Mouse (Mus musculus): Measurements from ENCODE around the gene Rab15.
"Not testable (repeated sequence)": the region's sequence is repeated elsewhere in the genome, so short reads cannot be mapped to it uniquely, and the experiment has no call there.

Gene Rab15

DNA sequence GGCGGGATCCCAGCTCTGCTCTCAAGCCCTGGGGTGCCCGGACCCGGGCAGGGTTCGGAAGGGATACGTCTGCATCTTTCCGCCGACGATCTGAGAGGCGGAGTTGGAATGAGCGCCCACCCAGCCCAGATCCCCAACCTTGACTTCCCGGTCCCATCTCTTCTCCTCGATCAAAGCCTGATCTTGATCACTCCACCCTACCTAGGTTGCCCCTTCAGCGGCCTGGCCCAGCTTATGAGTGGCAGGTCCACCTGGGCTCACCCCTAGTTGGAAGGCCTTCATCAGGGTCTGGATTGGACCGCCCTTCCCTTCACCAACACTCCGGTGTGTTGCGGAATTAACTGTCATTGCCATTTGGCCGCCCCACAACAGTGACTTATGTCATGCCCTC, at the start of gene Rab15:
Gene Rab15 (minus strand): TSS at position 258 of the 391 bp plus-strand sequence.
- peak; percentile 35 to 38 for DNase-seq (ENCODE audit: low spot score in 2 of 2)

DNA sequence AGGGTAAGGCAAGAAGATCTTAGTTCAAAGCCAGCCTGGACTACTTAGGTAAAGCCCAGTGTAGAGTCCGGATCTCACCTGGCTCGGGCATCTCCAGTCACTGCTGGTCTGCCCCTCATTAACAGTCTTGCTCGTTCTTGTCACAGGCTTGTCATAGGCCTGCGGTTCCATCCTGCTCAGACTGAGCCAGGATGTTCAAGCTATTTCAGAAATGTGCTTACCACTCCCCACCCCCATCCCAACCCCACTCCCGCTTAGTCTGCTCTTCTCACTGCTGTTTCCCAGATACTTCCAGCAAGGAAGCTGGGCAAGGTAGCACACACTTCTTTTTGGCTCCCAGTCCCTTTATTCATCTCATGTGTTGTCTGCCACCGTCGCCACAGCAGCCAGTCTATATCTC, 46.9 kb upstream of the Rab15 start:
- no peak for DNase-seq (ENCODE audit: low spot score in 2 of 2)

DNA sequence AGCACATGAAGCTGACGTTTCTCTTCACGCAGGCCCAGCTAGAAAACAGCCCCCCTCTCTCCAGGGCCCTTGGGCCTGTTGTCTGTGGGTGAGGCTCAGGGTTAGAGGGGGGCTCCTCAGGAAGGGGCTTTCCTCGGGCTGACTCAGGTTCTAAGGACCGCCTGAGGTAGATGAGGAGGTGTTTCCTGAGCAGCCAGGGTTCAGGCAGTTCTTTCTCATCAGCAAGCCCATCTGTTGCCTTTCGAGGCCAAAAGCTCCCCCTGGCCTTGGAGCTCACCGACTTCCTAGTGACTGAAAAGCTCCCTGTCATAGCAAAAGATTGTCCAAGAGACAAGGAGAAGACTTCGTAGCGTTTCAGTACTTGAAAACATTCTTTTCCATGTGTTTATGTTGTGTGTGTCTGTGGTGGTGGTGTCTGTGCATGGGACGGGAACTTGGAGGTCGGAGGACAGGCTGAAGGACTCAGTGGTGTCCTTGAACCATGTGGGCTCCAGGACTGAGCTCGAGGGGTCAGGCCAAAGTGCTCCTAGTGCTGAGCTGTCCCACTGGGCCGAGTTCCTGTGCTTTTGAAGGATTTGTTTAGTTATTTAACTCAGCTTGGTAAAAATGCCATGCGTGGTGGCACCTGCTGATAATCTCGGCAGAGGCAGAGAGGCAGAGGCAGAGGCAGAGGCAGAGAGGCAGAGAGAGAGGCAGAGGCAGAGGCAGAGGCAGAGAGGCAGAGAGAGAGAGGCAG, 45.9 kb upstream of the Rab15 start:
- DNase-seq (ENCODE audit: low spot score in 2 of 2), result no peak

GRCm38 (mm10) chr12:76867586-76868280, 45.0 kb upstream of the Rab15 start:
- DNase-seq (ENCODE audit: low spot score in 2 of 2), result peak; percentile 45 to 59

DNA sequence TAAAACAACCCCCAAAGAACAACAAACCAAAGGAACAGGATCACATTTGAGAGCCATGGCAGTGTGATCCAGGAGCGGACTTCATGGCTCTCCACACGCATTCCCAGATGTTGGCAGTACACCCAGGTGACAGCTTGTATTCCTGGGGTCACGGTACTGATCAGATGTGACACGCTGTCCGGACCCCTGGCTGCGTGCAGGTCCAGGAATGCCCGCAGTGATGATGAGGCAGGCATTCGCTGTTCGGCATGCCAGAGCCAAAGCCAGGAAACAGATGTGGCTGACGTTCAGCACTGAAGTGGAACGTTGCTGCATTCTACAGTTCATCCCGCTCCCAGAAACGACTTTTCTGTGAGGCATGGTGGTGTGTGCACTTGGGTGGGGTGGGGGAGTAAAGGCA, 42.6 kb upstream of the Rab15 start:
- DNase-seq (ENCODE audit: low spot score in 2 of 2), result no peak

DNA sequence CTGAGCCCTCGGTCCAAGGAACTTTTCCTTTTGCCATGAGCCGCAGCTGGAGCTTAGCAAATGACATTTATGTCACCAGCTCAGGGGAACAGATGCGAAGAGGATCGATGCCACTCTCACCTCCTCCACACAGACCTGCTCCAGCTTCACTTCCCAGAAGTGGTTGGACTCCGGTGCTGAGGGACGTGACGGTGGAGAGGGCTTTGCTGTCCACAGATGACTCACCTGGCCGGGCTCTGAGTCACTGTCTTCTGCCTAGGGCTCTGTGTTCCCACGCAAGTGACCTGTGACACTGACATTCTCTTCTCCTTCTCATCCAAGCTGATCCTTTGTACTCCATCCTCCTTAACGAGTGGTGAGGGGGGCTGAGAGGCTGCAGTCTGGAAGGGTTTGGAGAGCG, 40.9 kb upstream of the Rab15 start:
- DNase-seq (ENCODE audit: low spot score in 2 of 2), result peak; percentile 51 to 59

- DNase-seq (ENCODE audit: low spot score in 2 of 2), result not testable (repeated sequence)
These were observed 36.1 kb upstream of the Rab15 start for GRCm38 (mm10) chr12:76858788-76859187.

DNA sequence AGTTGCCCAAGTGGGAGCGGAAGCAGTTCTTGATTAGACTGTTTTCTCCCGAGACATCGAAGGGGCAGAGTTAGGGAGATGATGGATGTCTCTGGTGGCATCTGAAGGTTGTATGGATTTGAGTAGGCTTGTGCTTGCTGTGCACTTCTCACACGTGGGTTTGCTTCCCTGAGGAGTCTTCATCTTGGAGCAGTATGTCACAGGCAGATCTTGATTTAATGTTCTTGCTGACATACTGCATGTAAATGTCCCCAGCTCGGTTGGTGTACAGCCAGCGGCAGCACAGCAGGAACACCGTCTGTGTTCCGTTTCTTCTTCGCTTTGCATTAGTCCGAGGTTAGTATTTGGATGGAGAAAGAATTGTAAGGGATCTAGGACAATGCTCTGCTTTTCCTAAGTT, 34.4 kb upstream of the Rab15 start:
- no peak for DNase-seq (ENCODE audit: low spot score in 2 of 2)

GRCm38 (mm10) chr12:76853378-76854142, 30.9 kb upstream of the Rab15 start:
- no peak for DNase-seq (ENCODE audit: low spot score in 2 of 2)

- no peak for DNase-seq (ENCODE audit: low spot score in 2 of 2)
These were observed 29.7 kb upstream of the Rab15 start for GRCm38 (mm10) chr12:76852419-76852818.

- DNase-seq (ENCODE audit: low spot score in 2 of 2), result no peak
These were observed 21.8 kb upstream of the Rab15 start for GRCm38 (mm10) chr12:76844346-76845061.

GRCm38 (mm10) chr12:76840081-76840480, 17.4 kb upstream of the Rab15 start:
- no peak for DNase-seq (ENCODE audit: low spot score in 2 of 2)

DNA sequence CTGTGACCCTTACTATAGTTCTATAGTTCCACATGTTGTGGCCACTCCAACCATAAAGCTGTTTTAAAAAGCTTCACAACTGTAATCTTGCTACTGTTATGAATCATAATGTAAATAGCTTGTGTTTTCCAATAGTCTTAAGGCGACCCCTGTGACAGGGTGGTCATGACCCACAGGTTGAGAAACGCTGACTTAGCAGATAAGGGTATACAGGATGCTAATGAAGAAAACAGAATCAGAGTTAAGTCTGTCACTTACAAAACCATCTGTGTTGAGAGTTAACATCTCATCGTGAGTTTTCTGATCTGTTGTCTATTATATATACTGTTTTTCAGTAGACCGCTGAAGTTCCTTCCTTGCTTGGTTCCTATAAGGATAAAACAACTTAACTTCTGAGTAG, 16.6 kb upstream of the Rab15 start:
- DNase-seq (ENCODE audit: low spot score in 2 of 2), result no peak

- DNase-seq (ENCODE audit: low spot score in 2 of 2), result no peak
These were observed 15.3 kb upstream of the Rab15 start for GRCm38 (mm10) chr12:76837844-76838650.

- DNase-seq (ENCODE audit: low spot score in 2 of 2), result peak; percentile 98 to 99
These were observed 14.6 kb upstream of the Rab15 start for GRCm38 (mm10) chr12:76837101-76837843.

GRCm38 (mm10) chr12:76832704-76833103, 10.0 kb upstream of the Rab15 start:
- no peak for DNase-seq (ENCODE audit: low spot score in 2 of 2)

DNA sequence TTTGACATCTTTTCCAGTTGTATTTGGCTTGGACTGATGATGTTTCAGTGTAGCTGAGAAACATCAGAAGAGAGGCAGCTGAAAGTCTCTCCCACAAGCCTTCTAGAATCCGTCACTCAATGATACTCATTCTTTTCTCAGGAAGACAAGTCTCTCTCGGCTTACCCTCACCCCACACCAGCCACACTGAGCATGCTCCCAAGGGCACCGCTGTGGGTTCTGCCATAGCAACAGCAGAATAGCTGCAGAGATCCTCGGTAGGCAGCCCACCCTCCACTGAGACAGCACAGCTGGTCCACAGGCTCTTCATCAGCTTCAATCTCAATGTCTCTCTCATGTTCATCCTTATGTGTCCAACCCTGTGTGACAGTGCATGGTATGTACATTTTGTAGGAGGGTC, 2.6 kb upstream of the Rab15 start:
- no peak for DNase-seq (ENCODE audit: low spot score in 2 of 2)

DNA sequence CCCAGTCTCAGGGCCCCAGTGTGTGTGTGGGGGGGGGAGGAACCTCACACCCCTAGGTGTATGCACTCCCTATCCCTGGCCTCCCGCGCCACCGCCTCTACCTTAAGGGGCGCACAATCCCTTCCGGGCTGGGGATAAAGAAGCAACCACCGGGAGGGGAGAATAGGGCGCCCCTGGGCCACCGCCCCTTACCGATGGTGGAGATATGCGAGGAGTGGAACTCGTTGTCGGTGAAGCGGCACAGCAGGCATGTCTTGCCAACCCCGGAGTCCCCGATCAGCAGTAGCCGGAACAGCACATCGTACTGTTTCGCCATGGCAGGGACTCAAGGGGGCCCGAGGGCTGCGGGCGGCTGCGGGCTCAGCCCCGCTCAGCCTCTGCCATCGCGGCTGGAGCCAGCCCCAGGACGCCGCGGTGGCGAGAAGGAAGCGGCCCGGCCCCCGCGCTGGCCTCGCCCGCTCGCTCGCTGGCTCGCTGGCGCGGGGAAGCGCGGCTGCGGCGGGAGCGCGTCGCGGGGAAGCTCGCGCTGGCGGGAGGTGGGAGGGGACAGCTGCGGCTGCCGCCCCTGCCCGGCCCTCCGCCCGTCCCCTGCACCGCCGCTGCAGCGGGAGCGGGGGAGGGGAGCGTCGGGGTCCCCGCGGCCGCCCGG, 582 bp downstream of the Rab15 start:
- DNase-seq (ENCODE audit: low spot score in 2 of 2), result peak; percentile 40 to 47

DNA sequence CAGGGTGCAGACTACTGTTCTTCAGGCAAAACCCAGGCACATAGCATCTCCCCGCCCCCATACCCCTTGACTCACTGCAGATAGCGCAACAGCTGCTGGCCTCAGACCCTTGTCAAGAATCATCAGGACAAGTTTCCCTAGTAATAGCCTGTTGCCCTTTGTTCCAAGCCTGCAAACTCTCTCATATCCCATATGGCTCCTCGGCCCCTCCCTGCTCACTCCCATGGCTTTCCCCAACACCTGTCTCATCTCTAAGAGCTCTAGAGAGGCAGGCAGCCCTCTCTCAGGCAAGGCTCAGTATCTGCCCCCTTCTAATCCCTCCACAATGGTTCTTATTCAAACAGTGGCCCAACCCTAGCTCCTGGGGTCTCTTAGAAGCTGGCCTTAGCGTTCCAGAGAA, 2.1 kb downstream of the Rab15 start:
- no peak for DNase-seq (ENCODE audit: low spot score in 2 of 2)

DNA sequence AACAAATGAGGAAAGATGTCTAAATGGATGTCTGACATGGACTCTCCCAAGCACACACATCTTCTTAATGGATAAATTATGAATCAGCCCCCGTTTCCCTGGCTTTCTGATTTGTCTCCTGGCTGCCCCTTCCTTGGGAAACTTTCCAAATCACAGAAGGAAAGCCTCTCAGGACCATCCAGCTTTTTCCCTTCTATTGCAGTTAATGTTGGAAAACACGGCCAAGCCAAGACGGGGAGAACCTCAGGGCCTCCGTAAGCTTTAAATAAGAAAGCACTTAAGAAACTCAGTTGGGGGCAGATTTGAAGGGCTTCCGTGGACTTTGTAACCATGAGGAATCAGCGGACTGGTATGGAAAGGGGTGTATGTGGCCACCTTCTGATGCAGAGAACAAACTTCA, 2.9 kb downstream of the Rab15 start:
- no peak for DNase-seq (ENCODE audit: low spot score in 2 of 2)

All from frontal cortex, postnatal 36 days (tissue).